7 mouse cellular contexts compared by ENCODE assay signal in the genomic region with DNA sequence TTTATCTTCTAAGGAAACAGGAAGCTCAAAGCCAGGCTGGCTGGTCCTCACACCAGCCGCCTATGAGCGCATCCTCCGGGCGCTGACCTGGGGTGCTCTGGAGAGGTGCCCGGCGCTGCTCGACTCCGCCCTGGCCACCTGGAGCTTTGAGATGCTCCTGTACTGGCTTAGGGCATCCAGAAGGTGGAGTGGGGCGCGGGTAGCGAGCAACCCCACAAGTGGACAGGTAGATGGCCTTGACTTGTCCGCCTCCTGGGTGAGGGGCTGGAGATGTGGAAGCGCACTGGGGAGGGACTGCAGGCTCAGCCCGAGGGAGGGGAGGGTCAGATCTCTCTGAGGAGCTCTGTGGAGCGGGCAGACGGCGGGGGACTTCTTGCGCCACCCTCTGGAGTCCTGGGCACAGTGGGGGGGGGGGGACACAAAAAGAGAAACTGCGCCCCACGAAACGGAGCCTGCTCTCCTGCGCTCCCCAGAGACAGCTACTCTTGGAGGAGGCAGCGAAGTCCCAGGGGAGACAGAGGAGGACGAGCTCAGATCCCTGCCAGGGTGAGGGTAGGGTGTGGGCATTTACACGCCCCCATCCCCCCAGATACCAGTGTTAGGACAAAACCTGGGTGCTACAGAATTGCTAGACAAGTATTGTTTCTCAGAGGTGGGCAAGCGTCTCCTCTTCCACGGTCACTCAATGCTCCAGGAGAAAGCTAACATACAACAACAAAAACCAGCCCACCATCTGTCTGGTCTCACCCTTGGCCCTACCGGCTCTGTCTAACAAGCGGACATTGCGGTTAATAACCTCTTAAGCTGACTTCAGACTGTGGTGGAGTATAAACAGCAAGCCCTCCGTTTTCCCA. TPM values are rescaled to one million over a fixed set of nuclear protein-coding genes. Genes with fewer than 3 reads are reported as not detected.
DNase-seq lines count a peak whose midpoint lies in the region; ATAC-seq and TF ChIP-seq lines count a peak whose summit lies in the region.

No protein-coding gene starts in this region.

- no peaks in the 10 kb centered on the region for H3K36me3 ChIP-seq in lung, embryonic 15.5 days
- no peaks in the 10 kb centered on the region for H3K36me3 ChIP-seq in heart, embryonic 15.5 days
- H3K36me3 ChIP-seq in limb, embryonic 14.5 days (ENCODE audit: control insufficient read depth, insufficient read depth, low read length), result no peaks in the 10 kb centered on the region
- no peaks in the 10 kb centered on the region for H3K36me3 ChIP-seq in neural tube, embryonic 12.5 days

- no peak for DNase-seq in lung, postnatal 36 days
- peak; percentile 76 to 78 for DNase-seq in cerebellum, postnatal 36 days
- DNase-seq in limb, embryonic 14.5 days (ENCODE audit: low spot score), result no peak
- DNase-seq in ovary, postnatal 36 days (ENCODE audit: low spot score), result no peak

- H3K4me3 ChIP-seq in lung, embryonic 15.5 days, result peak overlapping the region; percentile 49
- H3K4me3 ChIP-seq in heart, embryonic 15.5 days, result peak overlapping the region; percentile 73
- peak overlapping the region; percentile 41 for H3K4me3 ChIP-seq in limb, embryonic 14.5 days (replicated peaks; ENCODE audit: low read length)
- peak overlapping the region; percentile 53 for H3K4me3 ChIP-seq in neural tube, embryonic 12.5 days

- WGBS in lung, embryonic 15.5 days, result 1% methylated on average over 31 of the region's 31 CpGs
- under 1% methylated on average over 27 of the region's 31 CpGs for WGBS in heart, embryonic 15.5 days
- WGBS in limb, embryonic 14.5 days, result 3% methylated on average over 30 of the region's 31 CpGs
- WGBS in neural tube, embryonic 12.5 days, result 2% methylated on average over 31 of the region's 31 CpGs

- TF ChIP-seq POLR2A in limb, embryonic 14.5 days (IDR thresholded peaks at IDR 0.05; ENCODE audit: borderline replicate concordance, extremely low read depth, insufficient read depth, insufficient read length), result no peak

- no peaks in the 10 kb centered on the region for H3K9me3 ChIP-seq in lung, embryonic 15.5 days
- 0 out of 2 replicates have a peak, but pooled peaks cover 7% of the 10 kb centered on the region for H3K9me3 ChIP-seq in heart, embryonic 15.5 days (replicated peaks)
- no peaks in the 10 kb centered on the region; the same call in 1 of the 2 replicates for H3K9me3 ChIP-seq in limb, embryonic 14.5 days (ENCODE audit: control insufficient read depth, low read length)
- peaks cover 7% of the 10 kb centered on the region; the same call in 1 of the 2 replicates for H3K9me3 ChIP-seq in neural tube, embryonic 12.5 days

- H3K27me3 ChIP-seq in lung, embryonic 15.5 days, result peaks cover 38% of the 10 kb centered on the region
- H3K27me3 ChIP-seq in heart, embryonic 15.5 days, result 0 out of 2 replicates have a peak, but pooled peaks cover 7% of the 10 kb centered on the region
- H3K27me3 ChIP-seq in limb, embryonic 14.5 days (ENCODE audit: control insufficient read depth, insufficient read depth, low read length), result peaks cover 20% of the 10 kb centered on the region
- H3K27me3 ChIP-seq in neural tube, embryonic 12.5 days (replicated peaks), result peaks cover 24% of the 10 kb centered on the region

- H3K9ac ChIP-seq in lung, embryonic 15.5 days, result peak overlapping the region; percentile 27
- peak overlapping the region; percentile 61 for H3K9ac ChIP-seq in heart, embryonic 15.5 days
- H3K9ac ChIP-seq in limb, embryonic 14.5 days (ENCODE audit: low read depth, low read length, severe bottlenecking), result peak overlapping the region; percentile 12
- H3K9ac ChIP-seq in neural tube, embryonic 12.5 days, result peak overlapping the region; percentile 64

- peak overlapping the region; percentile 91 for H3K4me2 ChIP-seq in lung, embryonic 15.5 days
- H3K4me2 ChIP-seq in heart, embryonic 15.5 days, result peak overlapping the region; percentile 99
- H3K4me2 ChIP-seq in limb, embryonic 14.5 days (replicated peaks; ENCODE audit: low read depth, low read length, severe bottlenecking), result peak overlapping the region; percentile 69
- peak overlapping the region; percentile 91 for H3K4me2 ChIP-seq in neural tube, embryonic 12.5 days (replicated peaks)

- ATAC-seq in lung, embryonic 15.5 days (ENCODE audit: borderline replicate concordance, extremely low read depth, low FRiP score, low TSS enrichment), result peak; percentile 33; the same call in 1 of the 2 replicates
- ATAC-seq in heart, embryonic 15.5 days (replicated peaks; ENCODE audit: insufficient number of reproducible peaks, insufficient read depth, low FRiP score, low read depth), result no peak
- no peak for ATAC-seq in limb, embryonic 14.5 days (ENCODE audit: low FRiP score, low read depth)
- peak; percentile 62 for ATAC-seq in neural tube, embryonic 12.5 days (ENCODE audit: low FRiP score, low read depth)

- H3K27ac ChIP-seq in lung, embryonic 15.5 days, result peak overlapping the region; percentile 8; the same call in 1 of the 2 replicates
- H3K27ac ChIP-seq in heart, embryonic 15.5 days, result peak overlapping the region; percentile 66
- H3K27ac ChIP-seq in limb, embryonic 14.5 days (replicated peaks; ENCODE audit: low read depth, low read length), result no peak overlapping the region
- peak overlapping the region; percentile 32; the same call in 1 of the 2 replicates for H3K27ac ChIP-seq in neural tube, embryonic 12.5 days

- peaks cover 23% of the 10 kb centered on the region for H3K4me1 ChIP-seq in lung, embryonic 15.5 days
- H3K4me1 ChIP-seq in heart, embryonic 15.5 days (replicated peaks), result peaks cover 45% of the 10 kb centered on the region
- H3K4me1 ChIP-seq in limb, embryonic 14.5 days (ENCODE audit: control insufficient read depth, insufficient read depth, low read length), result peaks cover 11% of the 10 kb centered on the region
- peaks cover 14% of the 10 kb centered on the region for H3K4me1 ChIP-seq in neural tube, embryonic 12.5 days

RNA-seq across cellular contexts. Expression of gene Abcg1, which starts 0.6 kb away (rescaled TPM):
- 10.9 and 12.2 TPM in 2 replicates for polyA plus RNA-seq in lung, embryonic 15.5 days (2015; fragmentation: Nextera tagmentation; extraction: Ambion mirVana)
- polyA plus RNA-seq in heart, embryonic 15.5 days (2015; fragmentation: Nextera tagmentation; extraction: Ambion mirVana), result 10.4 and 12.1 TPM in 2 replicates
- polyA plus RNA-seq in limb, embryonic 14.5 days (2012; rRNA removed), result 3.2 and 3.4 TPM in 2 replicates
- polyA plus RNA-seq in limb, embryonic 14.5 days (2014; fragmentation: Nextera tagmentation; extraction: Ambion mirVana), result 6.8 and 7.5 TPM in 2 replicates
- 13.0 TPM in 2 replicates for polyA plus RNA-seq in neural tube, embryonic 12.5 days (2016; fragmentation: Nextera tagmentation; extraction: Ambion mirVana)

Comparison
In these comparisons a context has a peak if more than half of its experiments do, and no peak if none do; other contexts are left out.
1. ATAC-seq: peak in lung, embryonic 15.5 days (single experiment) and neural tube, embryonic 12.5 days (single experiment); none in heart, embryonic 15.5 days (single experiment) and limb, embryonic 14.5 days (single experiment).
2. H3K9ac ChIP-seq: peak in every context shown above with its lines; median percentile 64 in neural tube, embryonic 12.5 days; 61 in heart, embryonic 15.5 days; 27 in lung, embryonic 15.5 days; 12 in limb, embryonic 14.5 days.
3. DNase-seq: peak in cerebellum, postnatal 36 days (2 of 2); none in lung, postnatal 36 days (single experiment), limb, embryonic 14.5 days (single experiment) and ovary, postnatal 36 days (single experiment).
4. Peak in every context shown above with its lines, with median percentiles within 50 percentile points of each other: H3K4me2 ChIP-seq and H3K4me3 ChIP-seq.